Mouse (Mus musculus) forebrain, postnatal 0 days (tissue): ENCODE data around the gene Hoxd12. TPM values are rescaled to one million over a fixed set of nuclear protein-coding genes. Genes with fewer than 3 reads are reported as not detected.

Experiments
- ATAC-seq: fragments of 200-750 bp; cut with Nextera tagmentation; 2 replicates; pipeline ENCODE4 v1.8.0; 2017; ENCODE audit warnings: mild to moderate bottlenecking, moderate library complexity
- DNase-seq: peaks from one replicate; pipeline ENCODE4 v3.0.0-alpha.2; 2015
- H3K27ac ChIP-seq: fragments of 300-500 bp; sonication (generic); 2 replicates; pipeline ENCODE4 v1.5.1; 2014; ENCODE audit warnings: low read depth, mild to moderate bottlenecking, antibody characterized with exemption, low read length, moderate library complexity, mixed read lengths
- H3K27me3 ChIP-seq: fragments of 300-500 bp; sonication (generic); 2 replicates; pipeline ENCODE4 v1.6.1; 2014; ENCODE audit warnings: mild to moderate bottlenecking, low read length, mixed read lengths; ENCODE audit not compliant: insufficient read depth
- H3K36me3 ChIP-seq: fragments of 300-500 bp; sonication (generic); 2 replicates; pipeline ENCODE4 v1.6.1; 2014; ENCODE audit warnings: mild to moderate bottlenecking, moderate library complexity; ENCODE audit not compliant: insufficient read depth
- H3K4me1 ChIP-seq: fragments of 300-500 bp; sonication (generic); 2 replicates; pipeline ENCODE4 v1.6.1; 2014; ENCODE audit warnings: antibody characterized with exemption; ENCODE audit not compliant: insufficient read depth
- H3K4me2 ChIP-seq: fragments of 300-500 bp; sonication (generic); 2 replicates; pipeline ENCODE4 v1.6.1; 2014; ENCODE audit warnings: low read depth, mild to moderate bottlenecking, moderate library complexity
- H3K4me3 ChIP-seq: fragments of 300-500 bp; sonication (generic); 2 replicates; pipeline ENCODE4 v1.5.1; 2014; ENCODE audit warnings: low read depth, low read length, mixed read lengths
- H3K9ac ChIP-seq: fragments of 300-500 bp; sonication (generic); 2 replicates; pipeline ENCODE4 v1.6.1; 2014; ENCODE audit warnings: mild to moderate bottlenecking
- H3K9me3 ChIP-seq: fragments of 300-500 bp; sonication (generic); 2 replicates; pipeline ENCODE4 v1.6.1; 2016; ENCODE audit warnings: low read length
- CTCF ChIP-seq: sonication (generic); IDR thresholded peaks from 2 replicates; pipeline ENCODE4 v1.5.1; 2016; ENCODE audit warnings: antibody characterized with exemption, control low read depth, low read depth
- WGBS: fragments of 180-500 bp; shearing (Covaris S2); extraction: QIAGEN DNeasy Blood & Tissue Kit; methylation state at CpG from one replicate; pipeline ENCODE4 v1.1.7; 2014; 5-methylcytosine and 5-hydroxymethylcytosine counted together
- polyA plus RNA-seq: library from polyadenylated mRNA; unstranded; fragments of >200 nt; fragmentation: Nextera tagmentation; extraction: Ambion mirVana; gene quantifications from 2 replicates; pipeline ENCODE4 v1.2.1, GENCODE M21; 2015
- total RNA-seq: library from RNA; depleted of rRNA; stranded (reverse); fragments of >200 nt; gene quantifications from 2 replicates; pipeline ENCODE4 v1.2.3, GENCODE M21; 2014

Hoxd12 gene
- total and polyA plus RNA-seq, 2 experiments from 2014 or later, result not detected

- no peak overlapping the region for H3K27ac ChIP-seq
- H3K4me3 ChIP-seq, result no peak overlapping the region
- 5% methylated on average over 20 of the region's 20 CpGs for WGBS
- H3K9me3 ChIP-seq, result no peaks in the 10 kb centered on the region
- H3K4me2 ChIP-seq, result no peak overlapping the region
- ATAC-seq (no peak), DNase-seq (no peak)
- no peaks in the 10 kb centered on the region for H3K36me3 ChIP-seq
- H3K27me3 ChIP-seq, result peaks cover 61% of the 10 kb centered on the region
- H3K9ac ChIP-seq, result no peak overlapping the region
- no peak for TF ChIP-seq CTCF
- H3K4me1 ChIP-seq, result no peaks in the 10 kb centered on the region
Observed at GRCm38 (mm10) chr2:74654743-74655419, 19.9 kb upstream of the Hoxd12 start.

GRCm38 (mm10) chr2:74655420-74655781 is 19.4 kb upstream of the Hoxd12 start:
- H3K4me3 ChIP-seq, result peak overlapping the region; percentile 21
- TF ChIP-seq CTCF, result peak; percentile 33
- WGBS, result 2% methylated on average over 32 of the region's 47 CpGs
- DNase-seq (peak; percentile 2), ATAC-seq (peak; percentile 16; the same call in 1 of the 2 replicates)
- H3K4me1 ChIP-seq, result no peaks in the 10 kb centered on the region
- peaks cover 61% of the 10 kb centered on the region for H3K27me3 ChIP-seq
- H3K36me3 ChIP-seq, result no peaks in the 10 kb centered on the region
- H3K9me3 ChIP-seq, result no peaks in the 10 kb centered on the region
- no peak overlapping the region for H3K27ac ChIP-seq
- H3K9ac ChIP-seq, result no peak overlapping the region
- H3K4me2 ChIP-seq, result peak overlapping the region; percentile 37

- no peak overlapping the region for H3K27ac ChIP-seq
- no peaks in the 10 kb centered on the region for H3K36me3 ChIP-seq
- 4% methylated on average over 64 of the region's 69 CpGs for WGBS
- H3K9ac ChIP-seq, result no peak overlapping the region
- no peaks in the 10 kb centered on the region for H3K9me3 ChIP-seq
- H3K4me1 ChIP-seq, result no peaks in the 10 kb centered on the region
- peak overlapping the region; percentile 21 for H3K4me3 ChIP-seq
- ATAC-seq, result peak; percentile 63
- H3K27me3 ChIP-seq, result peaks cover 61% of the 10 kb centered on the region
- DNase-seq, result peak; percentile 52
- peak overlapping the region; percentile 37 for H3K4me2 ChIP-seq
- TF ChIP-seq CTCF, result no peak
Observed at GRCm38 (mm10) chr2:74655821-74656631, 18.8 kb upstream of the Hoxd12 start.

DNA sequence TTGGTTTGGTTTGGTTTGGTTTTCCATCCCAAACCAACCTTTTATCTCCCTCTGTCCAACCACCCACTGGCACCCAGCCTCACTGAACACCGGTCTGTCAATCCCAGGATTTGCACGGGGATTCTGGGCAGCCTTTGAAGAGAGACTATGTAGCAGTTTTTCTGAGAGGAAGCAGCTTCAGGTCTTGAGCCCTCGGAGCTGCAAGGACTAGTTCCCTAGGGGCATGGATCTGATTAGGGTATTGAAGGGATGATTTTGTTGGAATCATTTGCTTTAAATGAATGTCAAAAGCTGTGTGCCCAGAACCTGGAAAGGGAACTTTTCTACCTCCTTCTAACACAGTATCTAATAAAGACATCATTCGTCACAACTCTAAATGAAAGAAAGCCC is 18.2 kb upstream of the Hoxd12 start:
- Histone ChIP-seq H3K27ac (no peak overlapping the region), H3K36me3 (no peaks in the 10 kb centered on the region), H3K9me3 (no peaks in the 10 kb centered on the region), H3K9ac (no peak overlapping the region), H3K4me2 (no peak overlapping the region), H3K27me3 (peaks cover 67% of the 10 kb centered on the region), H3K4me1 (no peaks in the 10 kb centered on the region), H3K4me3 (no peak overlapping the region)
- 4% methylated on average over 4 of the region's 4 CpGs for WGBS
- TF ChIP-seq CTCF, result no peak
- no peak for ATAC-seq
- peak; percentile 72 for DNase-seq

DNA sequence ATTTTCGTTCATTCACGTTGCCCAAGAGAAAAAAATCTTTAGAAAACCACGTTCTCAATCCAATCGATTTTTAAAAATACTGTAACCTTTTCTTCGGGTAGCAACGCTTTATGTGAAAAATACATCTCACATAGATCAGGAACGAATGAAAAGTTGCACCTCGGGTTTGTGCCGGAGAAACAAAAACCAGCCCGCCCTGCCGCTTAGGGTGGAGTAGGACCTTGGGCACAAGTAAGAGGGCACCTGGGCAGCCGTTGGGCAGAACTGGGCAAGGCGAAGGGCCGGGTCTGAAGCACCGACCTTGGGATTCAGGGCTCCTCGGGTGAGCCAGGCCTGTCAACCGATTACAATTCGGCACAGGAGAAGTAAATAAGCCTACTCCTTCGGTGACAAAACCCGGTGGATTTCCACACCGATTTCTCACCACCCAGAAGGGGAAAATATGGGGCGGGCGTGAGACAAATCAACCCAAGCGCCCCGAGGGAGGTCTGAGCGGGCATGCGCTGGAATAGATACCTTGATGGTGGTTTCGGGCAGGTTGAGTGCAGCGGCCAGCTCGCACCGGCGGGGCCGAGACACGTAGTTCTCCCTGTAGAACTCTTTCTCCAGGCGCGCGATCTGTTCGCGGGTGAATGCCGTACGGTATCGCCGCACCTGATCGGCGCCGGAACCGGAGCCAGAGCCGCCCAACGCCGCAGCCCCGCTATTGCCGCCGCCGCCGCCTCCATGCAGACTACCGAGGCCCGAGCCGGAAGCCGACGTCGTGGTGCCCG is 17.4 kb upstream of the Hoxd12 start:
- H3K4me1 ChIP-seq, result no peaks in the 10 kb centered on the region
- DNase-seq, result peak; percentile 55
- H3K9ac ChIP-seq, result no peak overlapping the region
- ATAC-seq, result no peak
- no peak overlapping the region for H3K27ac ChIP-seq
- TF ChIP-seq CTCF, result no peak
- 3% methylated on average over 62 of the region's 62 CpGs for WGBS
- no peaks in the 10 kb centered on the region for H3K36me3 ChIP-seq
- H3K27me3 ChIP-seq, result peaks cover 68% of the 10 kb centered on the region
- no peak overlapping the region for H3K4me3 ChIP-seq
- H3K4me2 ChIP-seq, result no peak overlapping the region
- no peaks in the 10 kb centered on the region for H3K9me3 ChIP-seq

GRCm38 (mm10) chr2:74658024-74658666 is 16.7 kb upstream of the Hoxd12 start:
- Histone ChIP-seq H3K36me3 (no peaks in the 10 kb centered on the region), H3K4me3 (no peak overlapping the region), H3K4me2 (no peak overlapping the region), H3K9ac (no peak overlapping the region), H3K27me3 (peaks cover 73% of the 10 kb centered on the region), H3K9me3 (no peaks in the 10 kb centered on the region), H3K27ac (no peak overlapping the region), H3K4me1 (no peaks in the 10 kb centered on the region)
- DNase-seq, result peak; percentile 45
- no peak for TF ChIP-seq CTCF
- ATAC-seq, result no peak
- 1% methylated on average over 15 of the region's 15 CpGs for WGBS
